Mouse (Mus musculus): ENCODE data around the gene Mybl2. TPM values are rescaled to one million over a fixed set of nuclear protein-coding genes. Genes with fewer than 3 reads are reported as not detected.

Mybl2 gene
- polyA plus RNA-seq, 1 experiment = 5.6 TPM

DNA sequence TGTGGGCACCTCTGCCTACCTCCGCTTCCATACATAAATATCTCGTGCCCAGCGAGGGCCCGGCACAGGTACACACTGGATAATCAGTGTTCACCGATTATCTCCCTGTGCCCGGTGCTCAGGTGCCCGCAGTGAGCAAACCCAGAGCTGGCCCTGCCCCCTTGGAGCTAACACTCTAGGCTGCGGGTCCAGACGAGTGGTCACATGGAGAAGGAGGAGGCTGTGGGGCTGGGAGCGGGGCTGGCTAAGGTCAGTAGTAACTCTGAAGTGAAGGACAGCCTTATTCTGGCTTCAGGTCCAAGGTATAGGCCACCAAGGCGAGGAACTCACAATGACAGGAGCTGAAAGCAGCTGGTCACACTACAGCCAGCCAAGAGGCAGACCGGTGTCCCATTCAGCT lies 20.3 kb downstream of the Mybl2 start:
- H3K36me3 ChIP-seq (ENCODE audit: control insufficient read depth, insufficient read depth) = peaks cover 4% of the 10 kb centered on the region
- no peak overlapping the region for H3ac ChIP-seq (ENCODE audit: control insufficient read depth, insufficient read length)
- H3K27me3 ChIP-seq (ENCODE audit: control insufficient read depth, insufficient read depth, insufficient read length) = no peaks in the 10 kb centered on the region
- TF ChIP-seq POLR2AphosphoS2 (IDR thresholded peaks at IDR 0.05; ENCODE audit: insufficient read length, low read depth) = no peak
- no peak for TF ChIP-seq CEBPB (IDR thresholded peaks at IDR 0.05; ENCODE audit: insufficient read depth, poor library complexity, severe bottlenecking)
- TF ChIP-seq TCF12 (IDR thresholded peaks at IDR 0.05; ENCODE audit: insufficient read depth, poor library complexity, severe bottlenecking) = no peak
- TF ChIP-seq USF1 (IDR thresholded peaks at IDR 0.05; ENCODE audit: low read depth) = no peak
- no peak for TF ChIP-seq MYOD1 (IDR thresholded peaks at IDR 0.05; ENCODE audit: control insufficient read depth in 1 of 3, insufficient read length in 2 of 3, low read depth in 2 of 3)
- no peaks in the 10 kb centered on the region for H3K79me2 ChIP-seq (ENCODE audit: control insufficient read depth, insufficient read depth)
- no peak overlapping the region for H3K4me2 ChIP-seq (ENCODE audit: low read depth)
- no peak overlapping the region for H3K4me3 ChIP-seq

DNA sequence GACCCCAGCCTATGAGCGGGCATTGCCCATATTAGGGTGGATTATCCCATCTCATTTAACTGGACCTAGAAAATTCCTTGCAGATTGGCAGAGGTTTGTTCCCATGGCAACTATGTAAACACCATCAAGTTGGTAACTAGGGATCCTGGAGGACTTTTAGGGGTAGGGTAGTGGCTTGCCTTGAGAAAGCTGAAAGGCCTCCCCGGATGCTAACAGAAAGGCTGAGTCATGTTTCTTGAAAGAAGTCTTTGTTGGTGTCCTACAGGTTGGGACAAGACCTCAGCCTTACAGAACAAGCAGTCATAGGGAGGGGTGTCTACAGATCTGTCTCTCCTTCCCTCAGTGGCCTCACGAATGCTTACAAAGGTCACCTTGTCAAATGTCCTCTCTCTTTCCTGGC lies 20.7 kb downstream of the Mybl2 start:
- no peaks in the 10 kb centered on the region for H3K27me3 ChIP-seq (ENCODE audit: control insufficient read depth, insufficient read depth, insufficient read length)
- no peaks in the 10 kb centered on the region for H3K79me2 ChIP-seq (ENCODE audit: control insufficient read depth, insufficient read depth)
- peaks cover 4% of the 10 kb centered on the region for H3K36me3 ChIP-seq (ENCODE audit: control insufficient read depth, insufficient read depth)
- no peak overlapping the region for H3K4me2 ChIP-seq (ENCODE audit: low read depth)
- H3ac ChIP-seq (ENCODE audit: control insufficient read depth, insufficient read length) = no peak overlapping the region
- no peak overlapping the region for H3K4me3 ChIP-seq
- no peak for TF ChIP-seq TCF12 (IDR thresholded peaks at IDR 0.05; ENCODE audit: insufficient read depth, poor library complexity, severe bottlenecking)

DNA sequence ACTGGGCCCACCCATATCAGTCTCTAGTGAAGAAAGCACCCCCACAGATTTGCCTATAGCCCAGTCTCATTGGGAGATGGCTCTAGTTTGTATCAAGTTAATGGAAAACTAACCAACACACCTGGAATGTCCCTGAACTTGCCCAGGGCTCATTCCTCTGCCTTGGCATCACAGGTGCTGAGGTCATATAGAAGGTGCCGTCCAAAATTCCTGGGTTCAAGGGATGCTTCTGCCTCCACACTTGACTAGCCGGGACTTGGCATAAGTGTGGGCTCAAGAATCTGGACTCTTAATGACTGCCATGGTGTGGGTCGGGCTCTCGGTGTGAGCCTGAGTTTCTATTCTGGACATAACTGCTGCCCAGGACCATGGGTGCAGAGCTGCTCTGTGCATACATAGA lies 24.6 kb downstream of the Mybl2 start:
- Histone ChIP-seq H3K36me3 (ENCODE audit: control insufficient read depth, insufficient read depth) (no peaks in the 10 kb centered on the region), H3K27me3 (ENCODE audit: control insufficient read depth, insufficient read depth, insufficient read length) (no peaks in the 10 kb centered on the region), H3K4me2 (ENCODE audit: low read depth) (no peak overlapping the region), H3ac (ENCODE audit: control insufficient read depth, insufficient read length) (no peak overlapping the region), H3K4me3 (no peak overlapping the region), H3K79me2 (ENCODE audit: control insufficient read depth, insufficient read depth) (no peaks in the 10 kb centered on the region)
- no peak for TF ChIP-seq REST (IDR thresholded peaks at IDR 0.05; ENCODE audit: insufficient read depth, insufficient read length)
- no peak for TF ChIP-seq POLR2A (IDR thresholded peaks at IDR 0.05; ENCODE audit: insufficient read length, low read depth)
- no peak for TF ChIP-seq CEBPB (IDR thresholded peaks at IDR 0.05; ENCODE audit: insufficient read depth, poor library complexity, severe bottlenecking)
- no peak for TF ChIP-seq POLR2AphosphoS2 (IDR thresholded peaks at IDR 0.05; ENCODE audit: insufficient read length, low read depth)
- no peak for TF ChIP-seq E2F4 (IDR thresholded peaks at IDR 0.05; ENCODE audit: insufficient read depth)
- TF ChIP-seq MAX (IDR thresholded peaks at IDR 0.05; ENCODE audit: low read depth) = no peak
- no peak for TF ChIP-seq MYOD1 (IDR thresholded peaks at IDR 0.05; ENCODE audit: control insufficient read depth in 1 of 3, insufficient read length in 2 of 3, low read depth in 2 of 3)
- TF ChIP-seq TCF3 (IDR thresholded peaks at IDR 0.05; ENCODE audit: insufficient read length, low read depth) = no peak
- TF ChIP-seq USF1 (IDR thresholded peaks at IDR 0.05; ENCODE audit: low read depth) = no peak
- no peak for TF ChIP-seq MYOG (IDR thresholded peaks at IDR 0.05; ENCODE audit: control insufficient read depth in 1 of 3, insufficient read depth in 1 of 3, insufficient read length in 2 of 3, low read depth in 2 of 3)
- no peak for TF ChIP-seq SRF (IDR thresholded peaks at IDR 0.05; ENCODE audit: control insufficient read depth, insufficient read length, low read depth)
- no peak for TF ChIP-seq TCF12 (IDR thresholded peaks at IDR 0.05; ENCODE audit: insufficient read depth, poor library complexity, severe bottlenecking)

DNA sequence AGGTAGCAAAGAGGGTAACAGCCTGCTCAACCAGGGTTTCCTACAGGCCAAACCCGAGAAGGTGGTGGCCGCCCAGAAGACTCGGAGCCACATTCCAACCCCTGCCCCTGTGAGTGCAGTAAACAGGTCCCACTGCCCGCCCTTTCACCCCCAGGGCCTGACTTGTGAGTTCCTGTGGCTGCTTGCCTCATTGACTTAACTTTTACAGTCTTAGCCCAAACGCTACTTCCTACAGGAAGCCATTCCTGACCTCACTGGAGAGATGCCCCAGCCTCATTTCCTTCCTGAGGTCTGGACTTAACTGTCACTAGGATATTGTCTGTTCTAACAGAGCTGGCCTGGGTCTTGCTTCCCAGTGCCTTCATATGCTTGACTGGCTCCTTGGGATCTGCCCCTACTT lies 28.1 kb downstream of the Mybl2 start:
- Histone ChIP-seq H3K27me3 (ENCODE audit: control insufficient read depth, insufficient read depth, insufficient read length) (no peaks in the 10 kb centered on the region), H3K79me2 (ENCODE audit: control insufficient read depth, insufficient read depth) (no peaks in the 10 kb centered on the region), H3K4me3 (no peak overlapping the region), H3ac (ENCODE audit: control insufficient read depth, insufficient read length) (no peak overlapping the region), H3K4me2 (ENCODE audit: low read depth) (no peak overlapping the region), H3K36me3 (ENCODE audit: control insufficient read depth, insufficient read depth) (no peaks in the 10 kb centered on the region)
- TF ChIP-seq TCF12 (IDR thresholded peaks at IDR 0.05; ENCODE audit: insufficient read depth, poor library complexity, severe bottlenecking) (no peak), POLR2A (IDR thresholded peaks at IDR 0.05; ENCODE audit: insufficient read length, low read depth) (no peak), CEBPB (IDR thresholded peaks at IDR 0.05; ENCODE audit: insufficient read depth, poor library complexity, severe bottlenecking) (no peak), E2F4 (IDR thresholded peaks at IDR 0.05; ENCODE audit: insufficient read depth) (no peak), MYOG (IDR thresholded peaks at IDR 0.05; ENCODE audit: control insufficient read depth in 1 of 3, insufficient read depth in 1 of 3, insufficient read length in 2 of 3, low read depth in 2 of 3) (no peak), REST (IDR thresholded peaks at IDR 0.05; ENCODE audit: insufficient read depth, insufficient read length) (no peak), USF1 (IDR thresholded peaks at IDR 0.05; ENCODE audit: low read depth) (no peak), TCF3 (IDR thresholded peaks at IDR 0.05; ENCODE audit: insufficient read length, low read depth) (no peak), MAX (IDR thresholded peaks at IDR 0.05; ENCODE audit: low read depth) (no peak)

DNA sequence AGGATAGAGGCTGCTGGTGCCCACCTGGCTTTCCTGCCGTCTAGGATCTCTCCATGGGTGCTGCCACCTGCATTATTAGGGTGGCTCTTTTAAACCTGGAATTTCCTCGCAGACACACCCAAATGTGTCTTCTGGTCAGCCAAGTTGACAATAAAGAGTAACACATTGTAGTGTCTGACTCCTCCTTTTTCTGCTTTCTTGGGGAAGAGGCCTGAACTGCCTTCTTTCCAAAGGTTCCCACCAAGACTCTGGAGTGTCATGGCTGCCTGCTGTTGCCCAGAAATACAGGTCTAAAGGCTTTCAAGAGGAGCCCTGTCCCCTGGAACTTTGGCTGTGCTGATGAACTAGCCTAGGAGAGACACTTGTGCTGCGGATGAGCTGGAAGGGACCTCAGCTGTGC lies 30.0 kb downstream of the Mybl2 start:
- TF ChIP-seq SRF (IDR thresholded peaks at IDR 0.05; ENCODE audit: control insufficient read depth, insufficient read length, low read depth) = no peak
- no peak for TF ChIP-seq MYOD1 (IDR thresholded peaks at IDR 0.05; ENCODE audit: control insufficient read depth in 1 of 3, insufficient read length in 2 of 3, low read depth in 2 of 3)
- TF ChIP-seq MAX (IDR thresholded peaks at IDR 0.05; ENCODE audit: low read depth) = no peak
- TF ChIP-seq TCF12 (IDR thresholded peaks at IDR 0.05; ENCODE audit: insufficient read depth, poor library complexity, severe bottlenecking) = no peak
- no peak for TF ChIP-seq CEBPB (IDR thresholded peaks at IDR 0.05; ENCODE audit: insufficient read depth, poor library complexity, severe bottlenecking)
- TF ChIP-seq E2F4 (IDR thresholded peaks at IDR 0.05; ENCODE audit: insufficient read depth) = no peak
- no peak for TF ChIP-seq MYOG (IDR thresholded peaks at IDR 0.05; ENCODE audit: control insufficient read depth in 1 of 3, insufficient read depth in 1 of 3, insufficient read length in 2 of 3, low read depth in 2 of 3)
- no peak for TF ChIP-seq USF1 (IDR thresholded peaks at IDR 0.05; ENCODE audit: low read depth)
- TF ChIP-seq POLR2AphosphoS2 (IDR thresholded peaks at IDR 0.05; ENCODE audit: insufficient read length, low read depth) = no peak
- TF ChIP-seq POLR2A (IDR thresholded peaks at IDR 0.05; ENCODE audit: insufficient read length, low read depth) = no peak
- TF ChIP-seq REST (IDR thresholded peaks at IDR 0.05; ENCODE audit: insufficient read depth, insufficient read length) = no peak
- TF ChIP-seq TCF3 (IDR thresholded peaks at IDR 0.05; ENCODE audit: insufficient read length, low read depth) = no peak
- no peaks in the 10 kb centered on the region for H3K36me3 ChIP-seq (ENCODE audit: control insufficient read depth, insufficient read depth)
- H3K4me2 ChIP-seq (ENCODE audit: low read depth) = no peak overlapping the region
- no peak overlapping the region for H3ac ChIP-seq (ENCODE audit: control insufficient read depth, insufficient read length)
- no peaks in the 10 kb centered on the region for H3K27me3 ChIP-seq (ENCODE audit: control insufficient read depth, insufficient read depth, insufficient read length)
- no peak overlapping the region for H3K4me3 ChIP-seq
- no peaks in the 10 kb centered on the region for H3K79me2 ChIP-seq (ENCODE audit: control insufficient read depth, insufficient read depth)

All from myocyte (in vitro differentiated cells).